Mouse (Mus musculus): ENCODE data around the gene Mark1. TPM values are rescaled to one million over a fixed set of nuclear protein-coding genes. Genes with fewer than 3 reads are reported as not detected.

The Mark1 gene
- total RNA-seq, 2 experiments from 2014 or later, result 8.7 to 8.8 TPM

- DNase-seq, result peak; percentile 90 to 94
These were observed 147.4 kb downstream of the Mark1 start for GRCm38 (mm10) chr1:184851741-184852618.

GRCm38 (mm10) chr1:184851166-184851565 is 148.2 kb downstream of the Mark1 start:
- peak; percentile 40 to 41 for DNase-seq

- DNase-seq, result no peak
These were observed 152.4 kb downstream of the Mark1 start for GRCm38 (mm10) chr1:184846973-184847372.

Other genes with a start within 250 kb of the Mark1 start
- under 1 TPM in 1 of 2 experiments, not detected in 1; 0.21 TPM for gene Marc1, start 188.3 kb downstream of the Mark1 start, total RNA-seq (2021)
- gene Marc2, start 153.1 kb downstream of the Mark1 start, total RNA-seq (2021), result 100 to 1,000 TPM; 137 to 145 TPM
- gene C130074G19Rik, start 116.4 kb downstream of the Mark1 start, total RNA-seq (2021), result 10 to 100 TPM; 13.9 to 15.4 TPM
- 10 to 100 TPM; 21.5 to 22.7 TPM for gene Rab3gap2, start 204.5 kb upstream of the Mark1 start, total RNA-seq (2021)